Comparison of ENCODE assay signal across 28 mouse cellular contexts in the genomic region with DNA sequence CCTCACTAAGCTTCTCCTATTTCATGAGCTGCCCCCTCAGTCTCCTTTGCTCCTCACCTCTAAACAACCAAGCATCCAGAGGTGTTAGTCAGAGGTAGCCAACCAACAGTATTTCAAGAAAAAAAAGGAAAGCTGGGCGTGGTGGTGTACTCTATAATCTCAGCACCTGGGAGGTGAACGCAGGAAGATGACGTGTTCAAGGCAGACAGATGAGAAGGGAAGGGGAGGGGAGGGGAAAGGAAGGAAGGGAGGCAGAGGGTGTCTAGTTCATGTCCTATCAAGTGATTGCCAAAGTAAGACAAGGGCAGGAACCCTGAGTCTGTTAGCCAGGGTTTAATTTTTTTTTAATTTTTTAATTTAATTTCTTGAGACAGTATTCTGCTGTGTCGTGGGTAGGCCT. TPM values are rescaled to one million over a fixed set of nuclear protein-coding genes. Genes with fewer than 3 reads are reported as not detected.
A peak's percentile ranks its signal among the peaks of the same experiment; 100 is the strongest.
DNase-seq lines count a peak whose midpoint lies in the region; ATAC-seq and TF ChIP-seq lines count a peak whose summit lies in the region.
"Had no signal": no experiment of that assay in that cellular context is flagged by ENCODE, and none has a peak within 500 bp of the region (broad histone marks: within the 10 kb centered on the region; RNA-seq: fewer than 3 reads in every experiment).

No protein-coding gene starts in this region.

- ATAC-seq in activated CD4-positive, CD25-positive, alpha-beta regulatory T cell, adult 4 months = peak; percentile 25
- ATAC-seq: forebrain, embryonic 14.5 days; forebrain, embryonic 16.5 days had no signal

- H3K36me3 ChIP-seq in kidney, adult 2 months (ENCODE audit: control insufficient read depth, insufficient read depth, low read length) = no peaks in the 10 kb centered on the region

- no peak for TF ChIP-seq POLR2A in kidney, adult 2 months (IDR thresholded peaks at IDR 0.05; ENCODE audit: low read depth, low read length)

- intact Hi-C loops in left cerebral cortex, adult 2 months (cut with DNase I) = no loop called here

- H3K4me3 ChIP-seq in left cerebral cortex, adult 2 months = no peak overlapping the region
- H3K4me3 ChIP-seq in kidney, adult 2 months (ENCODE audit: insufficient read depth, low read depth, low read length) = no peak overlapping the region
- H3K4me3 ChIP-seq: embryonic facial prominence, embryonic 13.5 days; embryonic facial prominence, embryonic 15.5 days; erythroblast, embryonic 14.5 days; forebrain, embryonic 10.5 days; forebrain, embryonic 12.5 days had no signal

- DNase-seq in left cerebral cortex, adult 2 months (ENCODE audit: extremely low spot score in 1 of 2, low spot score in 2 of 2) = no peak
- no peak for DNase-seq in left cerebral cortex, adult 8-10 months (ENCODE audit: low spot score in 2 of 2)
- DNase-seq in ES-CJ7 (ENCODE audit: low read depth, low spot score) (peak; percentile 34), liver (no peak)
- peak; percentile 13 for DNase-seq in naive thymus-derived CD4-positive, alpha-beta T cell, adult 2 months (ENCODE audit: low read depth)
- DNase-seq in kidney, adult 2 months = no peak
- DNase-seq in right cerebral cortex, postnatal 36 days (ENCODE audit: low spot score in 2 of 2) = no peak
- DNase-seq: adrenal gland, adult 2 months; adrenal gland, postnatal 10 days; adrenal gland, postnatal 25 days; B cell, adult 2 months; cerebellum, adult 11 months; cerebellum, adult 18-20 months; cerebellum, adult 8-10 months; cerebellum, adult 9-11 months; cerebellum, postnatal 14 days; cerebellum, postnatal 36 days; embryo, embryonic 11 days had no signal

- TF ChIP-seq CTCF in left cerebral cortex, adult 2 months (IDR thresholded peaks at IDR 0.05) = no peak
- TF ChIP-seq CTCF in kidney, adult 2 months (conservative IDR thresholded peaks at IDR 0.05; ENCODE audit: insufficient read depth, insufficient read length, low read depth, low read length) = no peak

- peak overlapping the region; percentile 10; the same call in 1 of the 2 replicates for H3K27ac ChIP-seq in left cerebral cortex, adult 2 months
- H3K27ac ChIP-seq in kidney, adult 2 months (ENCODE audit: insufficient read depth, low read depth, low read length) = no peak overlapping the region
- H3K27ac ChIP-seq: embryonic facial prominence, embryonic 13.5 days; embryonic facial prominence, embryonic 15.5 days; forebrain, embryonic 10.5 days; forebrain, embryonic 12.5 days had no signal

- WGBS in kidney, adult 2 months = 71% methylated on average over 4 of the region's 4 CpGs

- H3K27me3 ChIP-seq in kidney, adult 2 months (replicated peaks; ENCODE audit: control insufficient read depth, insufficient read depth, low read length) = no peaks in the 10 kb centered on the region
- H3K27me3 ChIP-seq: CH12.LX; embryonic facial prominence, embryonic 13.5 days; embryonic facial prominence, embryonic 15.5 days; forebrain, embryonic 12.5 days had no signal

- no peaks in the 10 kb centered on the region for H3K4me1 ChIP-seq in kidney, adult 2 months (ENCODE audit: control insufficient read depth, insufficient read depth, low read length)
- H3K4me1 ChIP-seq: embryonic facial prominence, embryonic 13.5 days; embryonic facial prominence, embryonic 15.5 days; forebrain, embryonic 10.5 days; forebrain, embryonic 12.5 days had no signal

RNA-seq across cellular contexts. Expression of a gene that starts 15.0 kb away (rescaled TPM):
- total RNA-seq in left cerebral cortex, adult 2 months (2021) = 10 to 100 TPM; 56.1 to 57.4 TPM
- 10 to 100 TPM; 43.6 to 47.4 (median 46.5) TPM for total RNA-seq in left cerebral cortex, adult 8-10 months (2022)
- polyA plus RNA-seq in activated CD4-positive, CD25-positive, alpha-beta regulatory T cell, adult 4 months (2017; shearing (Covaris generic)) = under 1 TPM; 0.13 to 0.22 TPM
- polyA plus RNA-seq in kidney, adult 2 months (2012; rRNA removed) = 0.01 and 0.05 TPM in 2 replicates
- total RNA-seq: adrenal gland, postnatal 25 days; CH12.LX; MEL had no signal
- polyA plus RNA-seq: erythroblast, embryonic 14.5 days had no signal

RNA-seq across cellular contexts. Expression of a gene that starts 22.5 kb away (rescaled TPM):
- 10 to 100 TPM; 35.2 to 41.0 TPM for total RNA-seq in left cerebral cortex, adult 2 months (2021)
- 10 to 100 TPM; 31.7 to 36.8 (median 33.9) TPM for total RNA-seq in left cerebral cortex, adult 8-10 months (2022)
- 10 to 100 TPM; 30.0 to 32.7 TPM for polyA plus RNA-seq in activated CD4-positive, CD25-positive, alpha-beta regulatory T cell, adult 4 months (2017; shearing (Covaris generic))
- 36.0 and 36.1 TPM in 2 replicates for polyA plus RNA-seq in kidney, adult 2 months (2012; rRNA removed)

RNA-seq across cellular contexts. Expression of a gene that starts 45.6 kb away (rescaled TPM):
- total RNA-seq in left cerebral cortex, adult 2 months (2021) = 10 to 100 TPM; 14.8 to 19.7 TPM
- total RNA-seq in left cerebral cortex, adult 8-10 months (2022) = 10 to 100 TPM; 13.8 to 24.1 (median 17.1) TPM
- polyA plus RNA-seq in activated CD4-positive, CD25-positive, alpha-beta regulatory T cell, adult 4 months (2017; shearing (Covaris generic)) = 10 to 100 TPM; 19.0 to 22.5 TPM
- 36.1 and 37.2 TPM in 2 replicates for polyA plus RNA-seq in kidney, adult 2 months (2012; rRNA removed)

Comparison
In these comparisons a context has a peak if more than half of its experiments do, and no peak if none do; other contexts are left out.
1. DNase-seq: peak in ES-CJ7 (single experiment) and naive thymus-derived CD4-positive, alpha-beta T cell, adult 2 months (single experiment); none in left cerebral cortex, adult 2 months (0 of 2), left cerebral cortex, adult 8-10 months (0 of 2), kidney, adult 2 months (single experiment), liver (single experiment) and right cerebral cortex, postnatal 36 days (0 of 2).